Mouse (Mus musculus): ENCODE data around the gene Thap2.

DNA sequence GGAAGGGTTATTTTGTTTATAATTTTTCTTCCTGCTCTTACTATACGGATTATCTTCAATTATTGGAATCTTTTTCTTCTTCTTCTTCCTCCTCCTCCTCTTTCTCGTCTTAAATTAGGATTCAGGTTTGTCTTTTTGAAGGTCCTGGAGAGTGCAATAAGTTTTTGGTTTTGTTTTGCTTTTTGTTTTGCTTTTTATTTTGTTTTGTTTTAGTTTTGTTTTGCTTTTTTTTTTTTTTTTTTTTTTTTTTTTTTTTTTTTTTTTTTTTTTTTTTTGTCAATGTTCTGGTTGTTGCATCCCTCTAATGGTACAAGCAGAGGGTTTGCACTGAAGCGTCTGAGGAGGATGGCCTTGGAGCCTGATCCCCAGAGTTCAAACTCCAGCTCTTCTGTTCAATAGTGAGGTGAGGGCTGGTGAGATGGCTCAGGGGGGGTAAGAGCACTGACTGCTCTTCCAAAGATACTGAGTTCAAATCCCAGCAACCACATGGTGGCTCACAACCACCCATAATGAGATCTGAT lies 55.2 kb downstream of the Thap2 start:
- TF ChIP-seq CTCF (IDR thresholded peaks at IDR 0.05; ENCODE audit: control insufficient read depth, insufficient read depth, insufficient replicate concordance, low read depth, low read length) (no peak), POLR2A (IDR thresholded peaks at IDR 0.05; ENCODE audit: control insufficient read depth, low read depth, low read length) (no peak)

Data from testis, adult 2 months (tissue).